Mouse (Mus musculus): ENCODE measurements around the gene Clic5. TPM values are rescaled to one million over a fixed set of nuclear protein-coding genes. Genes with fewer than 3 reads are reported as not detected.

Clic5 gene
- polyA plus RNA-seq, 1 experiment from 2014 or later = 20.8 TPM

GRCm38 (mm10) chr17:44325314-44325713, 136.9 kb downstream of the Clic5 start:
- no peak for ATAC-seq
- no peaks in the 10 kb centered on the region for H3K36me3 ChIP-seq (ENCODE audit: control insufficient read depth, insufficient read depth)
- no peak overlapping the region for H3K27ac ChIP-seq (ENCODE audit: low read depth, low read length)
- H3K27me3 ChIP-seq (replicated peaks; ENCODE audit: control insufficient read depth, insufficient read depth, low read length) = no peaks in the 10 kb centered on the region
- no peak overlapping the region for H3K4me3 ChIP-seq (ENCODE audit: low read depth, low read length)
- no peak for TF ChIP-seq CTCF (IDR thresholded peaks at IDR 0.05; ENCODE audit: low read depth)
- H3K4me1 ChIP-seq (replicated peaks; ENCODE audit: control insufficient read depth, insufficient read depth, low read length) = no peaks in the 10 kb centered on the region
- no peak overlapping the region for H3K4me2 ChIP-seq (replicated peaks; ENCODE audit: low read depth)
- no peak overlapping the region for H3K9ac ChIP-seq (ENCODE audit: low read depth, low read length)
- 77% methylated on average over 10 of the region's 10 CpGs for WGBS
- H3K9me3 ChIP-seq (ENCODE audit: control insufficient read depth) = no peaks in the 10 kb centered on the region

DNA sequence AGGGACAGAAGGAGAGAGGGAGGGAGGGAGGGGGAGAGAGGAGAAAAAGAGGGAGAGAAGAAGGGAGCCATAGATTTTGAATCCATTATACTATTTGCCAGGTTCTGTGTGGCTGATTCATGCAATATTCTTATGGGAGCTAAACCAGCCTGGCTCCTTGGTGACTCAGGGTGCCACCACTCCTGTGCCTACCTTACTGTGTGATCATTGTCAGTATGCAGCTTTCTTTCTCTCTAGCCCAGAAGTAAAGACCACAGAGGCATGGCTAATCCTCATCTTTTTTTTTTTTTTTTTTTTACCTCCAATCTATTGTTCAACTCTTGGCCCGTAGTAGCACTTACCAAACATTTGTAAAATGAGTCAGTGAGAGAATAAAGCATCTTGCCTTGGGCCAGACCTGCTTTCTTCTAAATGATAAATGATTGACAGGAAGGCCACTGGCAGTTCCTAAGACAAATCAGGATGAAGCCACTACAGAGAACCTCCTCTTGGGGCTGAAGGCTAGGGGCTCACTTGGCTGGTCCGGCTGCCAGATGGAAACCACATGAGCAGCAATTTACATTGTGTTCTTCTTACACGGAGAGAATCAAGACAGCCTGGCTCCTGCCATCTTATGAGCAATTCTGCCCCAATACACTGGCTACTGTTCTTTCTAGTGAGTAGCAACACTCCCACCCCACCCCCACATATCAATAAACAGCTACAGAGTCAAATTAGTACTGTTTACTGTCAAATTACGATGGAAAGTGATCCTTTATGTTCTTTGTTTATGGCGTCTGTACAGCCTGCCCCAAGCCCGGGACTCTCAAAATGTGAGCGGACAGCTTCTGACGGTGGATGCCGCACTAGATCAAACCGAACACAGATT, 139.1 kb downstream of the Clic5 start:
- H3K27ac ChIP-seq (ENCODE audit: low read depth, low read length) = no peak overlapping the region
- no peak for ATAC-seq
- WGBS = 38% methylated on average over 10 of the region's 10 CpGs

DNA sequence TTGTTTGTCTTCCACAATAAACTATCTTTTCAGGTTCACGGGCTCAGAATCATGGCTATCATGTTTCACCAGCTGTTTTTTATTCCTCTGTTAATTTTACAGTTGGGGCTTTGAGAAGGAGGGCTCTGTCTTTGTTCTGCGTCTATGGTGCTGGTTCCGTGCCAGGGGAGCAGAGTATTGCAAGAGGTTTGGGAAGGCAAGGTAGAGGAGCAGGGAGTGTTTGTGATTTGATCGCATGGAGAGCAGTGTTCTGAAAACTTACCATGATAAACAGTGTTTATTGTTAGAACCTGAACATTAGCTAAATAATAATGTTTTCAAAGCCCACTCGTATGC, 139.7 kb downstream of the Clic5 start:
- Histone ChIP-seq H3K4me3 (ENCODE audit: low read depth, low read length) (no peak overlapping the region), H3K4me1 (replicated peaks; ENCODE audit: control insufficient read depth, insufficient read depth, low read length) (no peaks in the 10 kb centered on the region), H3K4me2 (replicated peaks; ENCODE audit: low read depth) (no peak overlapping the region), H3K27ac (ENCODE audit: low read depth, low read length) (no peak overlapping the region), H3K9me3 (ENCODE audit: control insufficient read depth) (no peaks in the 10 kb centered on the region), H3K9ac (ENCODE audit: low read depth, low read length) (no peak overlapping the region), H3K27me3 (replicated peaks; ENCODE audit: control insufficient read depth, insufficient read depth, low read length) (no peaks in the 10 kb centered on the region), H3K36me3 (ENCODE audit: control insufficient read depth, insufficient read depth) (no peaks in the 10 kb centered on the region)
- no peak for ATAC-seq
- WGBS = 57% methylated on average over 5 of the region's 5 CpGs
- TF ChIP-seq CTCF (IDR thresholded peaks at IDR 0.05; ENCODE audit: low read depth) = no peak

More for the DNA sequence above, 139.1 kb downstream of the Clic5 start:
- Histone ChIP-seq H3K36me3 (ENCODE audit: control insufficient read depth, insufficient read depth) (no peaks in the 10 kb centered on the region), H3K4me1 (replicated peaks; ENCODE audit: control insufficient read depth, insufficient read depth, low read length) (no peaks in the 10 kb centered on the region), H3K9me3 (ENCODE audit: control insufficient read depth) (no peaks in the 10 kb centered on the region), H3K27me3 (replicated peaks; ENCODE audit: control insufficient read depth, insufficient read depth, low read length) (no peaks in the 10 kb centered on the region), H3K4me2 (replicated peaks; ENCODE audit: low read depth) (no peak overlapping the region), H3K9ac (ENCODE audit: low read depth, low read length) (no peak overlapping the region), H3K4me3 (ENCODE audit: low read depth, low read length) (no peak overlapping the region)
- TF ChIP-seq CTCF (IDR thresholded peaks at IDR 0.05; ENCODE audit: low read depth) = no peak

Other genes with a start within 250 kb of the Clic5 start
- gene Enpp5, start 109.8 kb upstream of the Clic5 start, polyA plus RNA-seq (2015; fragmentation: Nextera tagmentation; extraction: Ambion mirVana) = 33.8 and 43.1 TPM in 2 replicates
- 3.1 and 3.6 TPM in 2 replicates for gene Enpp4, start 82.8 kb upstream of the Clic5 start, polyA plus RNA-seq (2015; fragmentation: Nextera tagmentation; extraction: Ambion mirVana)

All from intestine, postnatal 0 days (tissue).